Mouse (Mus musculus) limb, embryonic 14.5 days (tissue): ENCODE results near the gene Rorc. TPM values are rescaled to one million over a fixed set of nuclear protein-coding genes. Genes with fewer than 3 reads are reported as not detected.

ENCODE experiments used
- ATAC-seq: fragments of 200-750 bp; cut with Nextera tagmentation; 2 replicates; pipeline ENCODE4 v1.8.0; 2017; ENCODE audit warnings: low read depth, moderate number of reproducible peaks, moderate TSS enrichment; ENCODE audit not compliant: low FRiP score
- DNase-seq: peaks from one replicate; pipeline ENCODE4 v3.0.0-alpha.2; 2015; ENCODE audit warnings: low spot score
- H3K27ac ChIP-seq: fragments of 300-500 bp; sonication (generic); replicated peaks from 2 replicates; pipeline ENCODE4 v1.5.1; 2014; ENCODE audit warnings: low read depth, mild to moderate bottlenecking, low read length, moderate library complexity, mixed read lengths
- H3K27me3 ChIP-seq: fragments of 300-500 bp; sonication (generic); 2 replicates; pipeline ENCODE4 v1.6.1; 2014; ENCODE audit warnings: low read length, mixed read lengths; ENCODE audit not compliant: control insufficient read depth, insufficient read depth
- H3K36me3 ChIP-seq: fragments of 300-500 bp; sonication (generic); 2 replicates; pipeline ENCODE4 v1.6.1; 2014; ENCODE audit warnings: mild to moderate bottlenecking, low read length, moderate library complexity, mixed read lengths; ENCODE audit not compliant: control insufficient read depth, insufficient read depth
- H3K4me1 ChIP-seq: fragments of 300-500 bp; sonication (generic); 2 replicates; pipeline ENCODE4 v1.6.1; 2014; ENCODE audit warnings: antibody characterized with exemption, low read length, mixed read lengths; ENCODE audit not compliant: control insufficient read depth, insufficient read depth
- H3K4me2 ChIP-seq: fragments of 300-500 bp; sonication (generic); replicated peaks from 2 replicates; pipeline ENCODE4 v1.6.1; 2014; ENCODE audit warnings: low read depth, mild to moderate bottlenecking, low read length, moderate library complexity; ENCODE audit not compliant: severe bottlenecking
- H3K4me3 ChIP-seq: fragments of 300-500 bp; sonication (generic); replicated peaks from 2 replicates; pipeline ENCODE4 v1.5.1; 2014; ENCODE audit warnings: low read length
- H3K9ac ChIP-seq: fragments of 300-500 bp; sonication (generic); 2 replicates; pipeline ENCODE4 v1.6.1; 2014; ENCODE audit warnings: mild to moderate bottlenecking, low read depth, low read length, moderate library complexity; ENCODE audit not compliant: severe bottlenecking
- H3K9me3 ChIP-seq: fragments of 300-500 bp; sonication (generic); 2 replicates; pipeline ENCODE4 v1.6.1; 2016; ENCODE audit warnings: low read length; ENCODE audit not compliant: control insufficient read depth
- POLR2A ChIP-seq: fragments of 200-500 bp; IDR thresholded peaks from 2 replicates; pipeline ENCODE4 v1.8.0; 2012; ENCODE audit warnings: inconsistent platforms, mild to moderate bottlenecking, moderate library complexity, borderline replicate concordance; ENCODE audit not compliant: insufficient read depth, insufficient read length; ENCODE audit errors: extremely low read depth
- WGBS: fragments of 180-500 bp; shearing (Covaris S2); extraction: QIAGEN DNeasy Blood & Tissue Kit; methylation state at CpG from one replicate; pipeline ENCODE4 v1.1.7; 2014; 5-methylcytosine and 5-hydroxymethylcytosine counted together
- polyA plus RNA-seq, 2 experiments: library from polyadenylated mRNA; depleted of rRNA in 1 of 2; stranded (reverse) in 1 of 2; unstranded in 1 of 2; fragments of >200 nt; fragmentation: Nextera tagmentation in 1 of 2; extraction: Ambion mirVana in 1 of 2; gene quantifications; 2 replicates each; pipeline versions ENCODE4 v1.2.1 to v1.2.3; 2012 to 2014

Gene Rorc
- polyA plus RNA-seq, 2 experiments, result 2.3 TPM

GRCm38 (mm10) chr3:94412530-94412929 is 39.9 kb downstream of the Rorc start:
- H3K27ac ChIP-seq, result no peak overlapping the region
- H3K9ac ChIP-seq, result no peak overlapping the region
- H3K9me3 ChIP-seq, result no peaks in the 10 kb centered on the region
- H3K4me2 ChIP-seq, result peak overlapping the region; percentile 64
- ATAC-seq (no peak; the same call in 1 of the 2 replicates), DNase-seq (no peak)
- H3K4me3 ChIP-seq, result peak overlapping the region; percentile 41
- 7% methylated on average over 24 of the region's 25 CpGs for WGBS
- H3K4me1 ChIP-seq, result peaks cover 8% of the 10 kb centered on the region; the same call in 1 of the 2 replicates
- no peak for TF ChIP-seq POLR2A
- no peaks in the 10 kb centered on the region for H3K27me3 ChIP-seq
- H3K36me3 ChIP-seq, result no peaks in the 10 kb centered on the region

GRCm38 (mm10) chr3:94413031-94413679 is 40.6 kb downstream of the Rorc start, which contains the start of gene Tdrkh:
Gene Tdrkh, plus strand, starts transcription at chr3:94413273.
- peak; percentile 96 for DNase-seq
- ATAC-seq, result peak; percentile 99
- WGBS, result 9% methylated on average over 52 of the region's 52 CpGs

GRCm38 (mm10) chr3:94430980-94431379 is 58.4 kb downstream of the Rorc start:
- no peak for ATAC-seq

More at GRCm38 (mm10) chr3:94413031-94413679, 40.6 kb downstream of the Rorc start, which contains the start of gene Tdrkh:
- Histone ChIP-seq H3K4me3 (peak within 1 kb of the TSS; percentile 41), H3K4me2 (peak within 1 kb of the TSS; percentile 64), H3K4me1 (peaks cover 8% of the 10 kb centered on the region; the same call in 1 of the 2 replicates), H3K36me3 (no peaks in the 10 kb centered on the region), H3K27me3 (no peaks in the 10 kb centered on the region), H3K9me3 (no peaks in the 10 kb centered on the region), H3K9ac (peak within 1 kb of the TSS; percentile 42), H3K27ac (no peak within 1 kb of the TSS)
- no peak for TF ChIP-seq POLR2A

GRCm38 (mm10) chr3:94434305-94434704 is 61.7 kb downstream of the Rorc start:
- ATAC-seq (no peak), DNase-seq (no peak)
- H3K36me3 ChIP-seq, result no peaks in the 10 kb centered on the region
- no peaks in the 10 kb centered on the region for H3K27me3 ChIP-seq
- TF ChIP-seq POLR2A, result no peak
- H3K4me3 ChIP-seq, result no peak overlapping the region
- H3K27ac ChIP-seq, result no peak overlapping the region
- H3K9me3 ChIP-seq, result no peaks in the 10 kb centered on the region
- no peak overlapping the region for H3K9ac ChIP-seq
- WGBS, result 90% methylated on average over 2 of the region's 2 CpGs
- H3K4me1 ChIP-seq, result no peaks in the 10 kb centered on the region
- H3K4me2 ChIP-seq, result no peak overlapping the region

More at GRCm38 (mm10) chr3:94430980-94431379, 58.4 kb downstream of the Rorc start:
- no peak overlapping the region for H3K27ac ChIP-seq
- H3K4me2 ChIP-seq, result no peak overlapping the region
- WGBS, result 67% methylated on average over 2 of the region's 2 CpGs
- no peaks in the 10 kb centered on the region for H3K9me3 ChIP-seq
- no peaks in the 10 kb centered on the region for H3K4me1 ChIP-seq
- TF ChIP-seq POLR2A, result no peak
- no peaks in the 10 kb centered on the region for H3K36me3 ChIP-seq
- no peaks in the 10 kb centered on the region for H3K27me3 ChIP-seq
- no peak for DNase-seq
- no peak overlapping the region for H3K4me3 ChIP-seq
- no peak overlapping the region for H3K9ac ChIP-seq

GRCm38 (mm10) chr3:94436420-94436819 is 63.8 kb downstream of the Rorc start:
- Histone ChIP-seq H3K4me3 (no peak overlapping the region), H3K27ac (no peak overlapping the region), H3K9ac (no peak overlapping the region), H3K27me3 (no peaks in the 10 kb centered on the region), H3K4me1 (no peaks in the 10 kb centered on the region), H3K9me3 (no peaks in the 10 kb centered on the region), H3K4me2 (no peak overlapping the region), H3K36me3 (no peaks in the 10 kb centered on the region)
- WGBS, result 81% methylated on average over 9 of the region's 9 CpGs
- no peak for TF ChIP-seq POLR2A
- DNase-seq, result no peak
- ATAC-seq, result no peak
